Mouse (Mus musculus): ENCODE measurements around the gene Fam222b. TPM values are rescaled to one million over a fixed set of nuclear protein-coding genes. Genes with fewer than 3 reads are reported as not detected.
A peak's percentile ranks its signal among the peaks of the same experiment; 100 is the strongest.
"Not testable (repeated sequence)": the region's sequence is repeated elsewhere in the genome, so short reads cannot be mapped to it uniquely, and the experiment has no call there.

Fam222b gene
- polyA plus RNA-seq, 1 experiment from 2014 or later, result 17.3 TPM

DNA sequence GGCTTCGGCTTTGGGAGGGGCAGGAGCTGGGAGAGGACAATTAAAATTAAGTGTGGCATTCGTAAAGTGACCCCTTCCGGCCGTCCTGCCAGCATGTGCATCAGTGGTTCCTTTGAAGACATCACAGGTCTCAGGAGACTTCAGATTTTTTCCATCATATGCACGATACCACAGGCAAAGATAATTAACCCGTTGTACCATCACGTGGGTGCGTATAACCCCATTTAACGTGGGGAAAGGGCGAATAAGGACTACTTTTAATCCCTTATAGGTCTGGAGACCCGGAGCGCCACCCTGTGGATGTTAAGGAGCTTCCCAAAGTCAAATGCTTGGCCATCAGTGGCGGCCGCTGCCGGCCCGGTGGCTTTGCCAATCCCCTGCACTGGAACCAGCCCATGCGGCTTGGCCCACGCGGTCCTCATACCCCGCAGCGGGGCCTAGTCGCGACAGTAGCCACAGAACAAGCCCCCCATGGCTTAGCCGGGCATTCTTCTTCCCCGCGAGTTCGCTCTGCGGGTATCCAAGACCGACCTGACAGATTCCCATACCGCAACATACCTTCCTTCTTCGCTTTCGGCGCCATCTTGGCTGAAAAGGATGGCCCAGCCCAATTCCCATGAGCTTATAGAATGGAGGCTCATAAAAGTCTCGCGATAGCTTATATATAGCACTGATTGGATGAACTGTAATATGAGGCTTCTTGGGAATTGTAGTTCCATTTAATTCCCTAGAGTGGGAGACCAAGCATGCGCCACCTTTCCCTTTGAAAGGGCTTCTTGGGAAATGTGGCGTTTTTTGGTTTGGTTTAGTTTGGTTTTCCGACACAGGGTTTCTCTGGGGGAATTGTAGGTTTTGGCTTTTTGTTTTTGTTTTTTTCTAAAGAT, 88.7 kb downstream of the Fam222b start, which contains the start of gene Rpl23a:
Gene Rpl23a, minus strand, starts transcription at position 624 of the 884 bp plus-strand sequence.
- peak; percentile 89 for ATAC-seq (ENCODE audit: insufficient number of reproducible peaks, low FRiP score, low TSS enrichment, low read depth)
- peak within 1 kb of the TSS; percentile 62 for H3K4me2 ChIP-seq (replicated peaks)
- no peaks in the 10 kb centered on the region for H3K27me3 ChIP-seq
- H3K36me3 ChIP-seq, result peaks cover 30% of the 10 kb centered on the region
- no peaks in the 10 kb centered on the region for H3K9me3 ChIP-seq (replicated peaks)
- peak within 1 kb of the TSS; percentile 98 for H3K9ac ChIP-seq
- under 1% methylated on average over 38 of the region's 38 CpGs for WGBS
- H3K4me3 ChIP-seq (replicated peaks), result peak within 1 kb of the TSS; percentile 97
- peak within 1 kb of the TSS; percentile 97 for H3K27ac ChIP-seq (replicated peaks)
- H3K4me1 ChIP-seq, result peaks cover 34% of the 10 kb centered on the region

DNA sequence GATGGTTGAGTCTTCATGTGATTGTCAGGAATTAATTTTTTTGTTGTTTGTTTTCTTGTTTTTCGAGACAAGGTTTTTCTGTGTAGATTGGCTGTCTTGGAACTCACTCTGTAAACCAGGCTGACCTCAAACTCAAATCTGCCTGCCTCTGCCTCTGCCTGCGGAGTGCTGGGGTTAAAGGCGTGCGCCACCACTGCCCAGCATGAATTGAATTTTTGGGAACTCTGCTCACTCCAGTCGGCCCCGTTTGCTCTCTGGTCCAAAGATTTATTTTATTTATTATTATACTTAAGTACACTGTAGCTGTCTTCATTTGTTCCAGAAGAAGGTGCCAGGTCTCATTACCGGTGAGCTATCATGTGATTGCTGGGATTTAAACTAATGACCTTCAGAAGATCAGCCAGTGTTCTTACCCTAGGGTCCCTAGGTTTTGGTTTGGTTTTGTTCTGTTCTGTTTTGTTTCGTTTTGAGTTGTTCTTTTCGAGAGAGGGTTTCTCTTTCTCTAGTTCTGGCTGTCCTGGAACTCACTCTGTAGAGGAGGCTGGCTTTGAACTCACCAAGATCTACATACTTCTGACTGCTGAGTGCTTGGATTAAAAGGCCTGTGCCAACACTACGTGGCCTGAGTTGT, 89.5 kb downstream of the Fam222b start:
- Histone ChIP-seq H3K9ac (no peak overlapping the region), H3K27me3 (no peaks in the 10 kb centered on the region), H3K36me3 (peaks cover 30% of the 10 kb centered on the region), H3K4me3 (replicated peaks) (peak overlapping the region; percentile 97), H3K4me2 (replicated peaks) (peak overlapping the region; percentile 62), H3K9me3 (replicated peaks) (no peaks in the 10 kb centered on the region), H3K27ac (replicated peaks) (peak overlapping the region; percentile 61), H3K4me1 (peaks cover 34% of the 10 kb centered on the region)
- WGBS, result 46% methylated on average over 10 of the region's 10 CpGs
- no peak for ATAC-seq (ENCODE audit: insufficient number of reproducible peaks, low FRiP score, low TSS enrichment, low read depth)

DNA sequence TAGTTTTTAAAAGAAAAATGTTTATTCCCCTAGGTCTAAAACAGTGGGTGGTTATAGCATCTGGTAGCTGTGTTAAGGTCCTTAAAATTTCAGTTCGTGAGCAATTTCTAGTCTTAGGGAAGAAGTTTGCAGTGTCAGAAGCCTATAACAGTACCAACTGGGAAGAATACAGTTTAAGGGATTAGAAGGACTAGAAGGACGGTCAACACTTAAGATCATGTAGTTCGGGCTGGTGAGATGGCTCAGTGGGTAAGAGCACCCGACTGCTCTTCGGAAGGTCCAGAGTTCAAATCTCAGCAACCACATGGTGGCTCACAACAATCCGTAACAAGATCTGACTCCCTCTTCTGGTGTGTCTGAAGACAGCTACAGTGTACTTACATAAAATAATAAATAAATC, 90.2 kb downstream of the Fam222b start:
- peaks cover 27% of the 10 kb centered on the region for H3K36me3 ChIP-seq
- not testable (repeated sequence) for H3K9me3 ChIP-seq (replicated peaks); ATAC-seq (ENCODE audit: insufficient number of reproducible peaks, low FRiP score, low TSS enrichment, low read depth); H3K4me2 ChIP-seq (replicated peaks); H3K4me3 ChIP-seq (replicated peaks); H3K27me3 ChIP-seq; H3K9ac ChIP-seq; H3K27ac ChIP-seq (replicated peaks)
- peaks cover 33% of the 10 kb centered on the region for H3K4me1 ChIP-seq
- WGBS, result 94% methylated on average over 6 of the region's 6 CpGs

DNA sequence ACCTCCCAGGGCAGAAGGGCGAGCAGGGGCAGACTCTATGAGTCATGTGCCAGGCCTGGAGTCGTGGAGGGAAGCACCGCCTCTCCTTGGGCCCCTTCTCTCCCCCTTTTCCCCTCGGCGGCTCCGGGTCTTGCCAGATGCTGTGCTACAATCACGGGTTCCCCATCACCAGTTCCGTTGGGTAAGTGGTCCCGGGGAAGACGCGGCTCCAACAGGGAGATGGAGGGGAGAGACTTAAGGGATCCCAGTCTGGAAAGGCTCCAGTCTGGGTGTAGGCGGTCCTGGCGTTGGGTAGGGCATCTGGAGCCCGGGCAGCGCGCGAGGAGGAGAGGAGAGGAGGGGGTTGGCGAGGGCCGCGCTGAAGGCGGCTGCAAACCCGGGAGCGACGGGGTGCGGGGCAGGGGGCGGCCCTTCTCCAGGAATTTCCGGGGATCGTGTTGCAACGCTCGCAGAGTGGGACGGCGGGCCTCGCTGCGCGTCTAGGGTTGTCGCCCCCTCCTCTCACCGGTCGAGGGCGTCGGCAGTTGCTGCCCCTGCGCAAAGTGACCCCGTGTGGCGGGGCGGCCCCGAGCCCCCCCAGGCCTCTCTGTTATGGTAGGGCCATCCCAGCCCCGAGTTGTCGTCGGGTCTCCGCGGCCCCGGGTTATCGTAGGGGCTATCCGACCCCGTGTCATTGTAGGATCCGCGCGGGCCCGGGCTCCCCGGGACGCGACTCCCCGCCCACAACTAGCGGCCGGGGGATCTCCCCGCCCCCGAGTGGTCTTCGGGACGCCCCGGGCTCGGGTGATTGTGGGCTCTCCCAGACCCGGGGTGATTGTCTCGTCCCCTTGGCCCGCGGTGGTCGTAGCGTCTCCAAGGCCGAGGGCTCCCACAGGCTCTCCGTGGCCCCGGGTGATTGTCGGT, 94.1 kb downstream of the Fam222b start, which contains the start of gene Rab34:
Gene Rab34, plus strand, starts transcription at position 100 of the 903 bp plus-strand sequence.
- peak within 1 kb of the TSS; percentile 72 for H3K4me3 ChIP-seq (replicated peaks)
- H3K27me3 ChIP-seq, result no peaks in the 10 kb centered on the region
- no peaks in the 10 kb centered on the region for H3K9me3 ChIP-seq (replicated peaks)
- H3K4me2 ChIP-seq (replicated peaks), result peak within 1 kb of the TSS; percentile 64
- peaks cover 31% of the 10 kb centered on the region for H3K36me3 ChIP-seq
- H3K9ac ChIP-seq, result peak within 1 kb of the TSS; percentile 82
- H3K27ac ChIP-seq (replicated peaks), result peak within 1 kb of the TSS; percentile 98
- peaks cover 15% of the 10 kb centered on the region for H3K4me1 ChIP-seq
- peak; percentile 90 for ATAC-seq (ENCODE audit: insufficient number of reproducible peaks, low FRiP score, low TSS enrichment, low read depth)
- WGBS, result under 1% methylated on average over 80 of the region's 80 CpGs

DNA sequence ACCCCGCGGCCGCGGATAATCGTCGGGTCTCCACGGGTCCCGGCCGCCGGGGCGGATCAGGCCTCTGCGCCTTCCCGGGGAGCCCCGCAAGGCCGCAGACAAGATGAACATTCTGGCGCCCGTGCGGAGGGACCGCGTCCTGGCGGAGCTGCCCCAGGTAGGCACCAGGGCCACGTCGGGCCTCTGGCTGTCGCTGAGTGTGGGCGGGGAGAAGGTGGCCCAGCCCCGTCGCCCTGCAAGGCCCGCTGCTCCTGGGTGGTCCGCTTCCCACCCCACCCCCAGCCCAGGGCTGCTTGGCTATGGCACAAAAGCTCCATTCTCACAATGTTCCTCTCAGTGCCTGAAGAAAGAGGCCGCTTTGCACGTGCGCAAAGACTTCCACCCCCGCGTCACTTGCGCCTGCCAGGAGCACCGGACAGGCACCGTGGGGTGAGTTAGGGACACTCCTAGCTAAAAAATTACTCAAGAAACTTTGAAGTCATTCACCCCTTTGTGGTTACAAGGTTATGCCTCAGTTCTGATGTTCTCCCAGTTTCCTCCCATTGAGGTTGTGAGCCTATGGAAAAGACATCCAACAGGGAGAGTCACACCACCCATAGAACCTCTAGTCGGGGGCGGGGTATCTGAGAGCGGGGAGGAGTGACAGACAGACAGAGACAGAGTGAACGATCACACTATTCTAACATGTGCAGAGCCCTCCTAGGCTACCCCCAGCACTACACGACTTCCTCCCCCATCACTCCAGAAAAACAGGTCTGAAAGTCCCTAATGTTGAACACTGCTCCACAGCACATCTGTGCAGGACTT, 95.0 kb downstream of the Fam222b start:
- peak; percentile 82 for ATAC-seq (ENCODE audit: insufficient number of reproducible peaks, low FRiP score, low TSS enrichment, low read depth)
- H3K27me3 ChIP-seq, result no peaks in the 10 kb centered on the region
- no peaks in the 10 kb centered on the region for H3K9me3 ChIP-seq (replicated peaks)
- peak overlapping the region; percentile 64 for H3K4me2 ChIP-seq (replicated peaks)
- peaks cover 31% of the 10 kb centered on the region for H3K36me3 ChIP-seq
- under 1% methylated on average over 42 of the region's 42 CpGs for WGBS
- H3K9ac ChIP-seq, result peak overlapping the region; percentile 82
- peak overlapping the region; percentile 72 for H3K4me3 ChIP-seq (replicated peaks)
- H3K4me1 ChIP-seq, result peaks cover 19% of the 10 kb centered on the region
- H3K27ac ChIP-seq (replicated peaks), result peak overlapping the region; percentile 98

DNA sequence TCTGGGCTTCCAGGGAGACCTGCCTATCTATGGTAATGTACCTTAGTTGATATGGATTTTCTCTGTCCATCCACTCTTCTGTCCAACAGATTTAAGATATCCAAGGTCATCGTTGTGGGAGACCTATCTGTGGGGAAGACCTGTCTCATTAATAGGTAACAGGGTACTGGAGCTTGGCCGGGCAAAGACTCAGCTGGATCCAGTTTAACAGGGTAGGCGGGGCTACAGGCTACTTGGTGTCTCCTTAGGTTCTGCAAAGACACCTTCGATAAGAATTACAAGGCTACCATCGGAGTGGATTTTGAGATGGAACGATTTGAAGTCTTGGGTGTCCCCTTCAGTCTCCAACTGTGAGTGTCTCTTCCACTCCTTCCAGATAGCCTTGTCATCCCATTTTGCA, 95.6 kb downstream of the Fam222b start:
- peak overlapping the region; percentile 82; the same call in 1 of the 2 replicates for H3K9ac ChIP-seq
- H3K4me3 ChIP-seq (replicated peaks), result peak overlapping the region; percentile 72
- peak overlapping the region; percentile 98 for H3K27ac ChIP-seq (replicated peaks)
- peak overlapping the region; percentile 64 for H3K4me2 ChIP-seq (replicated peaks)
- ATAC-seq (ENCODE audit: insufficient number of reproducible peaks, low FRiP score, low TSS enrichment, low read depth), result no peak
- WGBS, result 57% methylated on average over 6 of the region's 6 CpGs
- no peaks in the 10 kb centered on the region for H3K27me3 ChIP-seq
- peaks cover 25% of the 10 kb centered on the region for H3K4me1 ChIP-seq
- H3K36me3 ChIP-seq, result peaks cover 29% of the 10 kb centered on the region
- H3K9me3 ChIP-seq (replicated peaks), result no peaks in the 10 kb centered on the region

DNA sequence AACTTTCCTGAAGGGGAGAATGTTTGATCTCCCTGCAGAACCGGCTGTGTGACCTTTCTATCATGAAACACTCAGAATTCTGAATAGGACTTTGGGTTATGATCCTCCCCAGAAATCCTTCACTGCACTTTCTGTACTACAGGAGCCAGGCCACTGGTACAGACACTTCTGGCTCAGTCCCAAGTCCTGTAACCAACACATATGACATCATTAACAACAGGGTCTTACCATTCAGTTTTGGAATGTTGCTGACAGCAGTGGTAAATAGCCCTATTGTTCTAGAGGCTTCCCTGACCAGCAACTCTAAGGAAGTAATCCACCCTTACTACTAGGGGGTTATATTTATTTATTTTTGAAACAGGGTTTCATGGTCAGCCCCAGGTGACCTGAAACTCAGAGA, 98.7 kb downstream of the Fam222b start, which contains the start of gene Proca1:
Gene Proca1, plus strand, starts transcription at position 280 of the 400 bp plus-strand sequence.
- Histone ChIP-seq H3K4me1 (peaks cover 28% of the 10 kb centered on the region), H3K27me3 (no peaks in the 10 kb centered on the region), H3K36me3 (peaks cover 29% of the 10 kb centered on the region), H3K9ac (no peak within 1 kb of the TSS), H3K4me3 (replicated peaks) (peak within 1 kb of the TSS; percentile 55), H3K27ac (replicated peaks) (peak within 1 kb of the TSS; percentile 49; the same call in 1 of the 2 replicates), H3K9me3 (replicated peaks) (no peaks in the 10 kb centered on the region), H3K4me2 (replicated peaks) (peak within 1 kb of the TSS; percentile 81)
- ATAC-seq (ENCODE audit: insufficient number of reproducible peaks, low FRiP score, low TSS enrichment, low read depth), result no peak
- 70% methylated on average over 1 of the region's 1 CpGs for WGBS

DNA sequence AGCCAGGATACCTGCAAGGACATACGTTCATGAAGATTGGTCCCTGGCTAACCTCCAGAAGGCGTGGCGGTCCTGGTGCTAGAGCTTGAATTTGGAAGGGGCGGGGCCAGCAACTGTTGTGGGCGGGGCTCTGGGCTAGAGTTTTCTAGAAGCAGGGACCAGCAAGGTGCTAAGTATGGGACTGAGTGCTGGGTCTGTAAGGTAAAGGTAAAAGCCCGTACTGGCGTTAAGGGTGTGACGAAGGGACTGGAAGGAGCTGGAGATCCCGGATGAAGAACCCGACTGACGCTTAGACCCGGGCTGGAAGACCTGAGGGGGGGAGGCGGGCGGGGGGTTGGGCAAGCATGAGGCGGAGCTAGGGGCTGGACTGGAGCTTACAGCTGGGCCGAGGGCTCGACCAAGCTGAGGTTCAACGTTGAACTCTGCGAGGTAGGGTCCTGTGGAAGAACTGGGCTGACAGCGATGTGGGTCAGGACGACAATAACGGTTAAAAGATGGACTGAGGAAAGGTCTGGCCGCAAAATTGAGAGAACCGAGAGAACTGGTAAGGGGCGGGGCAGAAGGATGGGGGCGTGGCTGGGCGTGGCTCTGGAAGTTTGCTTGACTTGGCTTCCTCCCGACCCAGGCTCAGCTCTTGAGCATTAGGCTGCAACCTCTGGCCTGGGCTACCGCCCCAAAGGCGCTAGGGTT, 100.1 kb downstream of the Fam222b start:
- 2% methylated on average over 30 of the region's 30 CpGs for WGBS
- Histone ChIP-seq H3K9me3 (replicated peaks) (no peaks in the 10 kb centered on the region), H3K36me3 (peaks cover 29% of the 10 kb centered on the region), H3K27me3 (no peaks in the 10 kb centered on the region), H3K27ac (replicated peaks) (peak overlapping the region; percentile 49; the same call in 1 of the 2 replicates), H3K4me1 (peaks cover 23% of the 10 kb centered on the region), H3K9ac (0 out of 2 replicates have a peak overlapping the region, but pooled peaks have one; percentile 9), H3K4me2 (replicated peaks) (peak overlapping the region; percentile 81), H3K4me3 (replicated peaks) (peak overlapping the region; percentile 55)
- peak; percentile 75 for ATAC-seq (ENCODE audit: insufficient number of reproducible peaks, low FRiP score, low TSS enrichment, low read depth)

DNA sequence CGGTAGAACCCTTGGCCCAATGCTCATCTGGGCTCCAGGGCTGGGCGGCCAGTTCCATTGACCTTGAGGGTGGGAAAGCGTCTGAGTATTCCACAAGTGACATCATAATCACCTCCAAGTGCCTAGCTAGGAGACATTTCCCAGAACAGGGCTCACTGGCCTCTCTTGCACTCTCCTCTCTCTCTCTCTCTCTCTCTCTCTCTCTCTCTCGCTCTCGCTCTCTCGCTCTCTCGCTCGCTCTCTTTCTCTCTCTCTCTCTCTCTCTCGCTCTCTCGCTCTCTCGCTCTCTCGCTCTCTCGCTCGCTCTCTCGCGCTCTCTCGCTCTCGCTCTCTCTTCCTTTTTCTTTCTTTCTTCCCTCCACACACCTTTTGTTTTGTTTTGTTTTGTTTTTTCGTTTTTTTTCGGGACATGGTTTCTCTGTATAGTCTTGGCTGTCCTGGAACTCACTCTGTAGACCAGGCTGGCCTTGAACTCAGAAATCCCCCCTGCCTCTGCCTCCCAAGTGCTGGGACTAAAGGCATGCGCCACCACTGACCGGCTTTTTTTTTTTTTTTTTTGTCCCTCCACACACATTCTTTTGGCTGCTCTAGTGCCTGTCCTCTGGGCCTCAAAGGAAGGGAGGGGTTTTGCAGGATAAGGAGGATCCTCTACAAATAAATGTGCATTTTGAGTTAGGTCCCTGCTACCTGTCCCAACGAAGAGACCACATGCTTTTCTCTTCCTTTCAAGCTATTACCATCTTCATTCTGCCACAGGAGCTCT, 100.8 kb downstream of the Fam222b start:
- no peak for ATAC-seq (ENCODE audit: insufficient number of reproducible peaks, low FRiP score, low TSS enrichment, low read depth)
- 0 out of 2 replicates have a peak overlapping the region, but pooled peaks have one; percentile 9 for H3K9ac ChIP-seq
- H3K4me1 ChIP-seq, result peaks cover 16% of the 10 kb centered on the region
- WGBS, result 55% methylated on average over 23 of the region's 23 CpGs
- H3K36me3 ChIP-seq, result peaks cover 29% of the 10 kb centered on the region
- peak overlapping the region; percentile 49; the same call in 1 of the 2 replicates for H3K27ac ChIP-seq (replicated peaks)
- no peaks in the 10 kb centered on the region for H3K9me3 ChIP-seq (replicated peaks)
- no peaks in the 10 kb centered on the region for H3K27me3 ChIP-seq
- H3K4me3 ChIP-seq (replicated peaks), result peak overlapping the region; percentile 55
- H3K4me2 ChIP-seq (replicated peaks), result peak overlapping the region; percentile 81
